Mouse (Mus musculus) heart, adult 8-10 months (tissue): ENCODE results near the gene Etl4. TPM values are rescaled to one million over a fixed set of nuclear protein-coding genes. Genes with fewer than 3 reads are reported as not detected.
"Not testable (repeated sequence)": the region's sequence is repeated elsewhere in the genome, so short reads cannot be mapped to it uniquely, and the experiment has no call there.

Experiments
- DNase-seq: peaks from one replicate; pipeline ENCODE4 v3.0.0; 2022; ENCODE audit warnings: low spot score
- total RNA-seq, 4 experiments: library from RNA; stranded (reverse); gene quantifications; 2 replicates each; pipeline ENCODE4 v1.2.4; 2022

The Etl4 gene
- total RNA-seq, 4 experiments from 2014 or later = 35.1 to 36.3 (median 35.2) TPM

GRCm38 (mm10) chr2:20653116-20653515 is 743.5 kb downstream of the Etl4 start:
- no peak for DNase-seq

GRCm38 (mm10) chr2:20654058-20654457 is 744.5 kb downstream of the Etl4 start:
- no peak for DNase-seq

GRCm38 (mm10) chr2:20654598-20655340 is 745.2 kb downstream of the Etl4 start:
- DNase-seq = no peak

- DNase-seq = no peak
These were observed 745.7 kb downstream of the Etl4 start for GRCm38 (mm10) chr2:20655341-20655612.

GRCm38 (mm10) chr2:20657856-20658255 is 748.3 kb downstream of the Etl4 start:
- no peak for DNase-seq

- DNase-seq = no peak
These were observed 752.3 kb downstream of the Etl4 start for GRCm38 (mm10) chr2:20661841-20662240.

GRCm38 (mm10) chr2:20662696-20663095 is 753.1 kb downstream of the Etl4 start:
- DNase-seq = no peak

GRCm38 (mm10) chr2:20665309-20665971 is 755.9 kb downstream of the Etl4 start:
- DNase-seq = no peak

- DNase-seq = peak; percentile 16
These were observed 756.5 kb downstream of the Etl4 start for GRCm38 (mm10) chr2:20666051-20666478.

- DNase-seq = no peak
These were observed 758.3 kb downstream of the Etl4 start for GRCm38 (mm10) chr2:20667876-20668275.

- DNase-seq = not testable (repeated sequence)
These were observed 758.9 kb downstream of the Etl4 start for GRCm38 (mm10) chr2:20668276-20669030.

GRCm38 (mm10) chr2:20669367-20669766 is 759.8 kb downstream of the Etl4 start:
- DNase-seq = no peak

- no peak for DNase-seq
These were observed 762.1 kb downstream of the Etl4 start for GRCm38 (mm10) chr2:20671546-20672255.

- DNase-seq = no peak
These were observed 762.7 kb downstream of the Etl4 start for GRCm38 (mm10) chr2:20672281-20672680.

- DNase-seq = peak; percentile 46
These were observed 763.4 kb downstream of the Etl4 start for GRCm38 (mm10) chr2:20672803-20673603.

- DNase-seq = no peak
These were observed 766.8 kb downstream of the Etl4 start for GRCm38 (mm10) chr2:20676379-20676778.

GRCm38 (mm10) chr2:20678793-20679192 is 769.2 kb downstream of the Etl4 start:
- no peak for DNase-seq

GRCm38 (mm10) chr2:20682203-20682602 is 772.6 kb downstream of the Etl4 start:
- not testable (repeated sequence) for DNase-seq

- no peak for DNase-seq
These were observed 779.8 kb downstream of the Etl4 start for GRCm38 (mm10) chr2:20689389-20689788.

GRCm38 (mm10) chr2:20692898-20693297 is 783.3 kb downstream of the Etl4 start:
- DNase-seq = no peak

GRCm38 (mm10) chr2:20693772-20694171 is 784.2 kb downstream of the Etl4 start:
- peak; percentile 3 for DNase-seq
